Mouse (Mus musculus) MEL (cell line): ENCODE data around the gene Pqbp1. TPM values are rescaled to one million over a fixed set of nuclear protein-coding genes. Genes with fewer than 3 reads are reported as not detected.

Source experiments
- DNase-seq: peaks from one replicate; pipeline ENCODE4 v3.0.0; 2011; ENCODE audit warnings: low read depth, low spot score
- H3K27ac ChIP-seq: 2 replicates; pipeline ENCODE4 v1.5.1; 2012; ENCODE audit warnings: low read depth, mild to moderate bottlenecking, control low read depth, low read length, moderate library complexity; ENCODE audit not compliant: control insufficient read depth
- H3K27me3 ChIP-seq, 2 experiments: fragments of 150-350 bp in 1 of 2; sonication (generic) in 1 of 2; 2 replicates each; pipeline ENCODE4 v1.6.1; 2012; ENCODE audit warnings: low read length in 2 of 2, mild to moderate bottlenecking in 2 of 2, improper control_type of control experiment in 1 of 2, moderate library complexity in 1 of 2; ENCODE audit not compliant: insufficient read depth in 2 of 2, control insufficient read depth in 1 of 2
- H3K36me3 ChIP-seq, 2 experiments: 2 replicates each; pipeline ENCODE4 v1.6.1; 2012 to 2014; ENCODE audit warnings: low read length in 2 of 2, improper control_type of control experiment in 1 of 2, inconsistent platforms in 1 of 2, mild to moderate bottlenecking in 1 of 2; ENCODE audit not compliant: insufficient read depth in 2 of 2, control insufficient read depth in 1 of 2
- H3K4me1 ChIP-seq, 2 experiments: fragments of 150-350 bp in 1 of 2; sonication (generic) in 1 of 2; 2 replicates each; pipeline ENCODE4 v1.6.1; 2012; ENCODE audit warnings: low read length in 2 of 2, improper control_type of control experiment in 1 of 2, mild to moderate bottlenecking in 1 of 2; ENCODE audit not compliant: insufficient read depth in 2 of 2, control insufficient read depth in 1 of 2
- H3K4me3 ChIP-seq, 2 experiments: fragments of 150-350 bp in 1 of 2; sonication (generic) in 1 of 2; 2 replicates each; pipeline ENCODE4 v1.5.1; 2012; ENCODE audit warnings: low read depth in 2 of 2, low read length in 2 of 2, mild to moderate bottlenecking in 2 of 2, moderate library complexity in 2 of 2, control low read depth in 1 of 2, improper control_type of control experiment in 1 of 2; ENCODE audit not compliant: control insufficient read depth in 1 of 2, insufficient read depth in 1 of 2
- H3K79me2 ChIP-seq: 2 replicates; pipeline ENCODE4 v1.6.1; 2012; ENCODE audit warnings: mild to moderate bottlenecking, low read length, moderate library complexity; ENCODE audit not compliant: control insufficient read depth, poor library complexity, insufficient read depth
- H3K9ac ChIP-seq: 2 replicates; pipeline ENCODE4 v1.6.1; 2012; ENCODE audit warnings: low read depth, mild to moderate bottlenecking, control low read depth, low read length, moderate library complexity; ENCODE audit not compliant: control insufficient read depth, poor library complexity, severe bottlenecking
- H3K9me3 ChIP-seq: fragments of 150-350 bp; sonication (generic); replicated peaks from 2 replicates; pipeline ENCODE4 v1.6.1; 2012; ENCODE audit warnings: mild to moderate bottlenecking, low read length, improper control_type of control experiment, moderate library complexity; ENCODE audit not compliant: insufficient read depth
- BHLHE40 ChIP-seq: IDR thresholded peaks from 2 replicates; pipeline ENCODE4 v1.6.1; 2012; ENCODE audit warnings: low read depth, mild to moderate bottlenecking, inconsistent platforms, low read length, improper control_type of control experiment, borderline replicate concordance
- CHD1 ChIP-seq: IDR thresholded peaks from 2 replicates; pipeline ENCODE4 v1.6.1; 2012; ENCODE audit warnings: low read depth, mild to moderate bottlenecking, inconsistent platforms, low read length, improper control_type of control experiment
- CHD2 ChIP-seq: IDR thresholded peaks from 2 replicates; pipeline ENCODE4 v1.6.1; 2011; ENCODE audit warnings: low read length, improper control_type of control experiment
- CTCF ChIP-seq, 3 experiments: IDR thresholded peaks in 2 of 3; conservative IDR thresholded peaks in 1 of 3; 2 replicates each; pipeline ENCODE4 v1.5.1; 2011 to 2012; ENCODE audit warnings: low read length in 3 of 3, low read depth in 2 of 3, mild to moderate bottlenecking in 2 of 3, improper control_type of control experiment in 1 of 3, inconsistent platforms in 1 of 3, mixed read lengths in 1 of 3, moderate library complexity in 1 of 3; ENCODE audit not compliant: control insufficient read depth in 1 of 3, insufficient read depth in 1 of 3, poor library complexity in 1 of 3, severe bottlenecking in 1 of 3
- ELF1 ChIP-seq: IDR thresholded peaks from 2 replicates; pipeline ENCODE4 v1.6.1; 2014; ENCODE audit warnings: low read depth, mild to moderate bottlenecking, inconsistent platforms, low read length, improper control_type of control experiment, moderate library complexity
- ETS1 ChIP-seq: IDR thresholded peaks from 2 replicates; pipeline ENCODE4 v1.6.1; 2012; ENCODE audit warnings: low read depth, mild to moderate bottlenecking, inconsistent platforms, low read length, improper control_type of control experiment, moderate library complexity
- GABPA ChIP-seq: IDR thresholded peaks from 2 replicates; pipeline ENCODE4 v1.6.1; 2012; ENCODE audit warnings: low read depth, mild to moderate bottlenecking, inconsistent platforms, low read length, improper control_type of control experiment, moderate library complexity
- GATA1 ChIP-seq: IDR thresholded peaks from 2 replicates; pipeline ENCODE4 v1.6.1; 2011; ENCODE audit warnings: low read depth, low read length, improper control_type of control experiment
- KAT2A ChIP-seq: conservative IDR thresholded peaks from 2 replicates; pipeline ENCODE4 v1.6.1; 2012; ENCODE audit warnings: low read depth, low read length, improper control_type of control experiment, inconsistent platforms
- MAFK ChIP-seq: IDR thresholded peaks from 2 replicates; pipeline ENCODE4 v1.6.1; 2011; ENCODE audit warnings: low read depth, mild to moderate bottlenecking, low read length, improper control_type of control experiment, borderline replicate concordance
- MAZ ChIP-seq: IDR thresholded peaks from 2 replicates; pipeline ENCODE4 v1.6.1; 2012; ENCODE audit warnings: low read depth, mild to moderate bottlenecking, inconsistent platforms, low read length, improper control_type of control experiment
- MXI1 ChIP-seq: IDR thresholded peaks from 2 replicates; pipeline ENCODE4 v1.6.1; 2011; ENCODE audit warnings: mild to moderate bottlenecking, low read depth, low read length, improper control_type of control experiment
- MYB ChIP-seq: IDR thresholded peaks from 2 replicates; pipeline ENCODE4 v1.6.1; 2011; ENCODE audit warnings: mild to moderate bottlenecking, low read depth, low read length, improper control_type of control experiment
- MYC ChIP-seq: IDR thresholded peaks from 2 replicates; pipeline ENCODE4 v1.6.1; 2011; ENCODE audit warnings: low read depth, mild to moderate bottlenecking, low read length, improper control_type of control experiment, moderate library complexity
- NELFE ChIP-seq: IDR thresholded peaks from 2 replicates; pipeline ENCODE4 v1.6.1; 2011; ENCODE audit warnings: low read depth, low read length, improper control_type of control experiment
- POLR2A ChIP-seq, 2 experiments: IDR thresholded peaks; 2 replicates each; pipeline ENCODE4 v1.6.1; 2011 to 2012; ENCODE audit warnings: low read length in 2 of 2, mild to moderate bottlenecking in 2 of 2, control low read depth in 1 of 2, improper control_type of control experiment in 1 of 2, low read depth in 1 of 2, moderate library complexity in 1 of 2; ENCODE audit not compliant: control insufficient read depth in 1 of 2, insufficient read depth in 1 of 2, poor library complexity in 1 of 2
- POLR2AphosphoS2 ChIP-seq: IDR thresholded peaks from 2 replicates; pipeline ENCODE4 v1.6.1; 2011; ENCODE audit warnings: low read length, improper control_type of control experiment
- POLR2AphosphoS5 ChIP-seq: IDR thresholded peaks from 2 replicates; pipeline ENCODE4 v1.6.1; 2012; ENCODE audit warnings: low read depth, borderline replicate concordance, mild to moderate bottlenecking, inconsistent platforms, low read length, moderate library complexity, mixed read lengths
- RCOR1 ChIP-seq: IDR thresholded peaks from 2 replicates; pipeline ENCODE4 v1.6.1; 2012; ENCODE audit warnings: low read depth, mild to moderate bottlenecking, inconsistent platforms, low read length, improper control_type of control experiment
- SIN3A ChIP-seq: IDR thresholded peaks from 2 replicates; pipeline ENCODE4 v1.6.1; 2012; ENCODE audit warnings: low read length, improper control_type of control experiment, inconsistent platforms
- TAL1 ChIP-seq: IDR thresholded peaks from 2 replicates; pipeline ENCODE4 v1.6.1; 2012; ENCODE audit warnings: mild to moderate bottlenecking, inconsistent platforms, low read length, moderate library complexity, mixed read lengths
- TBP ChIP-seq: IDR thresholded peaks from 2 replicates; pipeline ENCODE4 v1.8.0; 2011; ENCODE audit warnings: low read depth, low read length, improper control_type of control experiment
- TCF12 ChIP-seq: IDR thresholded peaks from 2 replicates; pipeline ENCODE4 v1.6.1; 2014; ENCODE audit warnings: low read depth, mild to moderate bottlenecking, inconsistent platforms, low read length, improper control_type of control experiment, moderate library complexity
- UBTF ChIP-seq: IDR thresholded peaks from 2 replicates; pipeline ENCODE4 v1.6.1; 2012; ENCODE audit warnings: low read depth, mild to moderate bottlenecking, inconsistent platforms, low read length, improper control_type of control experiment, moderate library complexity, borderline replicate concordance; ENCODE audit not compliant: insufficient read depth
- USF2 ChIP-seq, 2 experiments: IDR thresholded peaks; 2 replicates each; pipeline ENCODE4 v1.6.1; 2011 to 2012; ENCODE audit warnings: improper control_type of control experiment in 2 of 2, low read length in 2 of 2, borderline replicate concordance in 1 of 2, inconsistent platforms in 1 of 2, low read depth in 1 of 2, mild to moderate bottlenecking in 1 of 2; ENCODE audit not compliant: insufficient read depth in 1 of 2
- ZC3H11A ChIP-seq: IDR thresholded peaks from 2 replicates; pipeline ENCODE4 v1.6.1; 2012; ENCODE audit warnings: low read depth, mild to moderate bottlenecking, inconsistent platforms, low read length, improper control_type of control experiment
- ZKSCAN1 ChIP-seq: IDR thresholded peaks from 2 replicates; pipeline ENCODE4 v1.6.1; 2012; ENCODE audit warnings: low read depth, mild to moderate bottlenecking, inconsistent platforms, low read length, improper control_type of control experiment, moderate library complexity
- ZMIZ1 ChIP-seq: IDR thresholded peaks from 2 replicates; pipeline ENCODE4 v1.6.1; 2012; ENCODE audit warnings: low read depth, mild to moderate bottlenecking, inconsistent platforms, low read length, improper control_type of control experiment, moderate library complexity
- polyA plus RNA-seq, 2 experiments: library from polyadenylated mRNA; stranded (reverse) in 1 of 2; unstranded in 1 of 2; fragments of >175 nt in 1 of 2; fragments of >200 nt in 1 of 2; gene quantifications; 2 replicates each; pipeline versions ENCODE4 v1.2.1 to v1.2.4; 2012; ENCODE audit warnings: low replicate concordance in 2 of 2, low read depth in 1 of 2; ENCODE audit not compliant: insufficient read length in 2 of 2, insufficient read depth in 1 of 2, missing spikeins in 1 of 2
- total RNA-seq: library from RNA; depleted of rRNA; stranded (reverse); fragments of 300-350 nt; gene quantifications from 2 replicates; pipeline ENCODE4 v1.2.3, GENCODE M21; 2012

Gene Pqbp1
- total and polyA plus RNA-seq, 3 experiments: 204 to 283 TPM; not detected in 1

- TF ChIP-seq MAFK (no peak), GABPA (no peak), RCOR1 (no peak), ZMIZ1 (peak; percentile 28; the same call in 1 of the 2 replicates), POLR2AphosphoS2 (peak; percentile 97), CHD1 (no peak), ZKSCAN1 (0 out of 2 replicates have a peak, but pooled peaks have one; percentile 29), KAT2A (no peak), TBP (peak; percentile 77), MAZ (no peak), CTCF (IDR thresholded peaks at IDR 0.05 in 2 of 3, conservative IDR thresholded peaks at IDR 0.05 in 1 of 3; ENCODE audit: control insufficient read depth in 1 of 3, insufficient read depth in 1 of 3, low read depth in 2 of 3, low read length in 3 of 3, poor library complexity in 1 of 3, severe bottlenecking in 1 of 3) (0 out of 6 replicates have a peak, but pooled peaks of 1 of the 3 experiments have one; percentile 1), UBTF (no peak), USF2 (IDR thresholded peaks at IDR 0.05; ENCODE audit: borderline replicate concordance in 1 of 2, insufficient read depth in 1 of 2, low read depth in 1 of 2, low read length in 2 of 2) (no peak)
Measured at GRCm38 (mm10) chrX:7878007-7878419, 21.1 kb downstream of the Pqbp1 start, which contains the start of gene Pim2 (continued).

- no peaks in the 10 kb centered on the region for H3K9me3 ChIP-seq
Measured at GRCm38 (mm10) chrX:7869826-7870225, 29.2 kb downstream of the Pqbp1 start.

GRCm38 (mm10) chrX:7868506-7868905 is 30.6 kb downstream of the Pqbp1 start:
- Histone ChIP-seq H3K9me3 (no peaks in the 10 kb centered on the region), H3K27ac (no peak overlapping the region), H3K36me3 (peaks cover 3 to 29% of the 10 kb centered on the region in 2 experiments; a peak in 2 of 4 replicates), H3K4me1 (no peaks in the 10 kb centered on the region), H3K27me3 (no peaks in the 10 kb centered on the region), H3K79me2 (peaks cover 9% of the 10 kb centered on the region), H3K9ac (no peak overlapping the region), H3K4me3 (no peak overlapping the region)
- TF ChIP-seq POLR2A (IDR thresholded peaks at IDR 0.05; ENCODE audit: control insufficient read depth in 1 of 2, insufficient read depth in 1 of 2, low read depth in 1 of 2, low read length in 2 of 2, poor library complexity in 1 of 2): no peak
- TF ChIP-seq TCF12: no peak
- no peak for TF ChIP-seq NELFE
- TF ChIP-seq MAZ: no peak
- no peak for TF ChIP-seq POLR2AphosphoS2
- TF ChIP-seq MXI1: no peak
- no peak for TF ChIP-seq ETS1
- TF ChIP-seq MYC: no peak
- no peak for TF ChIP-seq MYB
- no peak for TF ChIP-seq ZC3H11A
- no peak for TF ChIP-seq BHLHE40
- TF ChIP-seq TBP: no peak
- TF ChIP-seq CHD2: no peak
- no peak for TF ChIP-seq TAL1
- no peak for TF ChIP-seq KAT2A
- TF ChIP-seq ZKSCAN1: no peak
- no peak for TF ChIP-seq POLR2AphosphoS5
- DNase-seq: no peak

More at GRCm38 (mm10) chrX:7869826-7870225, 29.2 kb downstream of the Pqbp1 start:
- Histone ChIP-seq H3K36me3 (peaks cover 0 to 26% of the 10 kb centered on the region in 2 experiments; a peak in 2 of 4 replicates), H3K4me3 (no peak overlapping the region), H3K27me3 (no peaks in the 10 kb centered on the region), H3K79me2 (peaks cover 9% of the 10 kb centered on the region), H3K4me1 (no peaks in the 10 kb centered on the region), H3K9ac (no peak overlapping the region), H3K27ac (no peak overlapping the region)
- no peak for DNase-seq
- TF ChIP-seq GATA1: no peak
- TF ChIP-seq ELF1: no peak
- TF ChIP-seq SIN3A: no peak
